Mouse (Mus musculus) bone marrow macrophage, adult 2 months (primary cell): ENCODE measurements around the gene Retreg1. TPM values are rescaled to one million over a fixed set of nuclear protein-coding genes. Genes with fewer than 3 reads are reported as not detected.
A peak's percentile ranks its signal among the peaks of the same experiment; 100 is the strongest.

Source experiments
- H3K27ac ChIP-seq: 2 replicates; pipeline ENCODE4 v1.5.1; 2012; ENCODE audit warnings: low read depth, low read length; ENCODE audit not compliant: insufficient read depth
- H3K4me1 ChIP-seq: 2 replicates; pipeline ENCODE4 v1.6.1; 2012; ENCODE audit warnings: low read length; ENCODE audit not compliant: control insufficient read depth, insufficient read depth
- H3K4me3 ChIP-seq: 2 replicates; pipeline ENCODE4 v1.5.1; 2012; ENCODE audit warnings: mild to moderate bottlenecking, low read length, moderate library complexity; ENCODE audit not compliant: insufficient read depth
- CTCF ChIP-seq: IDR thresholded peaks from 2 replicates; pipeline ENCODE4 v1.5.1; 2012; ENCODE audit warnings: low read depth, mild to moderate bottlenecking, low read length, moderate library complexity
- POLR2A ChIP-seq: IDR thresholded peaks from 2 replicates; pipeline ENCODE4 v1.6.1; 2012; ENCODE audit warnings: mild to moderate bottlenecking, low read depth, low read length, borderline replicate concordance
- polyA plus RNA-seq: library from polyadenylated mRNA; stranded (reverse); fragments of >200 nt; gene quantifications from 2 replicates; pipeline ENCODE4 v1.2.4, GENCODE M21; 2012; ENCODE audit not compliant: missing spikeins, insufficient read depth, insufficient read length

Gene Retreg1
- polyA plus RNA-seq, 1 experiment = 48.4 TPM

DNA sequence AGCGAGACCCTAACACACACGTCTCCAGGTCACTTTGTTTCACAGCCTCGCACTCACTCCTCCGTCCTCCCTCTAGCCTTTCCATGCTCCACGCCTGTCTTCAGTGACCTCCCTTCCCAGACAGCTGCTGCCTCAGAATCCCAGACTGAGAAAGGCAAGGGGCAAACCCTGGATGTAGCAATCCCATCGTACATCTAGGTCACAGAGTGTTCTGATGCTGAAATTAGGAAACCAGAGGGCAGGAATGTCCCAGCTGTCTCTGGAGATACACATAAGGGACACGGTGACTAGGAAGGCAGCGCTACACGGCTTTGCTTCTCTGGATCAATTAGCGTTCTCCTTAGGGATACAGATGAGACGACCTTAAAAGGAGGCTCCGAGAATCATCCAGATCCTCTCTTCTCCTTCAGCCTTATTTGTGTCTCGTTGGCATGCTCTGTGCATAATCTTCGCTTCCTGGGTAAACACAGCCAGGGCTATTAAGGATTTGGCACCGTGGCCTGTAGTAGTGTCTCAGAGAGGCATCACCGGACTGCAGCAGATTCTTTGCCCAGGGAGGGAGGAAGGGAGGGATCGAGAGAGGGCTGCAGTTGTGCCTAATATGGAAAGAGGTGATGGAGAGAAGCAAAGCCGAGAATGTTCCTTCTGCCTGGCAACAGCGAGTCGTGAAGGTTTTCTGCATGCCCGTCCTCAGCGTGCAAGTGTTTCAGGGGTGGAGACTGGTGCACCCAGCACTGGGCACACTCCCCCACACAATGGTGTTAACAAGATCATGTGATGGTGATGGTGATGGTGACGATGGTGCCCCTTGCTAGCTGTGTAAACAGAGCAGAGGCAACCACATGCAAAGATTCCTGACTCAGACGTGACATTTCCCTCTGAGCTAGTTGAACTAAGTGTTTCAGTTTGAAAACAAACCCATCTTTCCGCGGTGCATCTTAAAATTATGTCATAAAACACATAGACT, 105.6 kb downstream of the Retreg1 start:
- peaks cover 3% of the 10 kb centered on the region; the same call in 1 of the 2 replicates for H3K4me1 ChIP-seq
- no peak overlapping the region for H3K4me3 ChIP-seq
- TF ChIP-seq CTCF (no peak), POLR2A (no peak)
- no peak overlapping the region for H3K27ac ChIP-seq

DNA sequence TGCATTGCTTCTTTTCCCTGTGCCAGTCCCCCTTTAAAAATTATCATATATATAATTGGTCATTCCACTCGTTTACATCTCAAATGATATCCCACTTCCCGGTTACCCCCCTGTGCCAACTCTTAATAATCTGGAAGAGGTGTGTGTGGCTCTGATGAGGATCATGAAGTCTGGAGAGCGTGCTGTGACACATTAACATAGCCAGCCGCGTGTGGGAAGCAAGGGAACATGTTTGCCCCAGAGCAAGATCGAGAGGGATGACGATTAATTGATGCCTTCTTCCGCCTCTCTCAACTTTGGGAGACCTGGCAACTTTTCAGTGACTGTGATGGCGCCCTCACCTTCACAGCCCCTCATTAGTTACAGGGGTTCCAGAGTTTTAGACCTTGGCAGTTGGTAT, 106.7 kb downstream of the Retreg1 start:
- no peak for TF ChIP-seq POLR2A
- Histone ChIP-seq H3K27ac (no peak overlapping the region), H3K4me3 (no peak overlapping the region), H3K4me1 (peaks cover 3% of the 10 kb centered on the region; the same call in 1 of the 2 replicates)

DNA sequence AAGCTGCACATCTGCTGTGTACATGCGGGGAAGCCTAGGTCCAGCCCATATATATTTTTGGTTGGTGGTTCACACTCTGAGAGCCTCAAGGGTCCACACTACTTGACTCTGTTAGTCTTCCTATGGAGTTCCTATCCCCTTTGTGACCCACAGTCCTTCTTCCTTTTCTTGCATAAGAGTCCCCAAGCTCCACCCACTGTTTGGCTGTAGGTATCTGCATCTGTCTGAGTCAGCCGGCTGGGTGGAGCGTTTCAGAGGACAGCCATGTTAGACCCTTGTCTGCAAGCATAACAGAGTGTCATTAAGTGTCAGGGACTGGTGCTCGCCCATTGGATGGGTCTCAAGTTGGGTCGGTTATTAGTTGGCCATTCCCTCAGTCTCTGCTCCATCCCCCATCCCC, 107.6 kb downstream of the Retreg1 start:
- no peak overlapping the region for H3K27ac ChIP-seq
- TF ChIP-seq CTCF (no peak), POLR2A (no peak)
- H3K4me1 ChIP-seq = peaks cover 3% of the 10 kb centered on the region
- no peak overlapping the region for H3K4me3 ChIP-seq

DNA sequence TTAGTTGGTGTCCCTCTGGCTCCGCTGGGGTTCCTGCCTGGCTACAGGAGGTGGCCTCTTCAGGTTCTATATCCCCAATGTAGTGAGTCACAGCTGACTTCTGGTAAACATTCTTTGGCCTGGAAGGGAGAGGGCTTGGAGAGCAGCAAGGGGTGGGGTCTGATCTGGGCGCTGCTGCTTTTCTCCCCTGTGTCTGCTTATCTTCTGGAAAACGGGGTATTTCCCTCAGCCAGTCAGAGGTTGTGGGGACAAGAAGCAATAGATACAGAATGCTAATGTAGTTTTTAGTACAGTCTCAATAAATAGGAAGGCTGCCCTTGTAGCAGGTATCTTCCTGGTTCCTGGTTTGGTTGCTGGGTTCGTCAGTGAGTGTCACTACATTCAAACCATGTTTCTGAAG, 108.1 kb downstream of the Retreg1 start:
- Histone ChIP-seq H3K4me1 (peaks cover 7% of the 10 kb centered on the region), H3K4me3 (no peak overlapping the region), H3K27ac (no peak overlapping the region)
- TF ChIP-seq CTCF = no peak
- TF ChIP-seq POLR2A = no peak

DNA sequence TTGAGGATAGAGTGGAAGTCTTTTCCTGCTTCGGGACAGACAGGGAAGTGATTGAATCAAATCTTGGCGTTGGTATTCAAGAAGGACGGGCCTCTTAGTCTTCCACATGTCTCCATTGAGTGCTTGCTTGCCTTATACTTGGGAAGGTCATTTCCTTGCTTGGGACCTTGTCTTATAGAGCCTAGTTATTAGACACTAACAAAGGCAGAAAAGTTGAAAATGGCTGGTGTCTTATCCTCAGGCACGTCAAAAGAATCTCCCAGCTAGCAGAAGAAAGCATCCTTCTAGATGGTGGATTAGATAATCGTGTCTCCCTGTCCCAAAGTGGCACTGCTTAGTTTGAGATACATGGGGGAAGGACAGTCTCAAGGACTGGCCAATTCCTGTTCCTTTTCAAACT, 113.0 kb downstream of the Retreg1 start:
- H3K4me1 ChIP-seq = peaks cover 24% of the 10 kb centered on the region
- no peak overlapping the region for H3K4me3 ChIP-seq
- no peak overlapping the region for H3K27ac ChIP-seq
- TF ChIP-seq CTCF (no peak), POLR2A (no peak)

DNA sequence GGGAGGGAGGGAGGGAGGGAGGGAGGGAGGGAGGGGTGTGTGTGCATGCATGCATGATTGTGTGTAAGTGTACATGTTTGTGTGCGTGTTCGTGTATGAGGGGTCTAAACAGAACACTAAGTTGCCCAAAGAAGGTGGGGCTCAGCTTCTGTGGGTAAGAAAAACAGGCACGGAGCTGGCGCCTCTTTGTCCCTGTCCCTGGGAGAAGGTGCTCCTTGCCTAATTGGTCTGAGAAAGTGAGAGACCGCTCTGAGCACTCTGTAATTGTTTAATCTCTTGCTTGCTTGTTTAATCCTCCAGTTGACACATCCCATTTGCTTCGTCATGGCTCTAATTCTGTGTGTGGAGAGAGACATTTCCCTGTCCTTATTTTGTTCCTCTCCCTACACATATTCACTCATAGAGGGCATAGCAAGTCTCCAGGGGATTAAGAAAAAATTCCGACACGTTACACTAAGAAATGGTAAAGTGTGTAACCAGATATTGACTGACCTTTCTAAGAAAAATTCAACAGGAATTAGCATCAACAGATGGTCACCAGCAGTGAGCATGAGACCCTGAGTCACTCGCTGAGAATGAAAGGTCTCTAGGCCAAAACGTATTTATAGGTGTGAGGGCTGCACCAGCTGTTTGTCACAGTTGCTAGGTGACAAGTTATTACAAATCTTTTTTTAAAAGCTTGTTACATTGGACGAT, 113.6 kb downstream of the Retreg1 start:
- TF ChIP-seq POLR2A (no peak), CTCF (no peak)
- Histone ChIP-seq H3K4me1 (peaks cover 28% of the 10 kb centered on the region), H3K27ac (no peak overlapping the region), H3K4me3 (no peak overlapping the region)

DNA sequence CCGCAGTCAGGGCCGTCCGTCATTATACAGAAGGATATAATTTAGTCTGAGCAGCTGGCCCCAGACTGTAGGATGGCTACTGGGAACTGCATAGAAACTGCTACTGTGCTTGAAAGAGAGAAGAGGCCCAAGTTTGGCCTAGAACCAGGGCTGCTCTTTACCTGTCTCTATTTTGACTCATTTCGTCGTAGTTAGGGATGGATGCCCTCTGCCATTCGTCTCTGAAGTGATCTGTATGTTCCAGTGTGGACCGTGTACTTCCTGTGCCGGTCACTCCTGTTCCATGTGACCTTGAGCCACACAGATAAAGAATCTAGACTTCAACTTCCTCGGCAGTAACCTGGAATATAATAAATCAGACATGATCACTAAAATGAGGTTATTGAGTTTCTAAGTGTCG, 114.7 kb downstream of the Retreg1 start:
- Histone ChIP-seq H3K4me3 (no peak overlapping the region), H3K4me1 (peaks cover 31% of the 10 kb centered on the region), H3K27ac (no peak overlapping the region)
- no peak for TF ChIP-seq CTCF
- TF ChIP-seq POLR2A = no peak

DNA sequence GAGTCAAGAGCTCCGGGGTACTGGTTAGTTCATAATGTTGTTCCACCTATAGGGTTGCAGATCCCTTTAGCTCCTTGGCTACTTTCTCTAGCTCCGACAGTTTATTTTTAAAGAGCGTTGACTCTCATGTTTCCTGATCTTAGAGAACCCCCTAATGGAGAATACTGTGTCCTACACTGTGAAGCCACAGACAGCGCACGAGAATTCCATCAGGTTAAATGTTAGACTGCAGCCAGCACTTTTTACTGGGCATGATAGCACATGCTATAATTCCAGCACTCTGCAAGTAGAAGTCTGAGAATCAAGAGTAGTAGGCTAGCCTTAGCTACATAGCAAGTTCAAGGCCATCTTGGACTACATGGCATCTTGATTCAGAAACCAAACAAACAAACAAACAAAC, 116.4 kb downstream of the Retreg1 start:
- Histone ChIP-seq H3K4me1 (peaks cover 31% of the 10 kb centered on the region), H3K27ac (no peak overlapping the region), H3K4me3 (no peak overlapping the region)
- TF ChIP-seq CTCF (no peak), POLR2A (no peak)

DNA sequence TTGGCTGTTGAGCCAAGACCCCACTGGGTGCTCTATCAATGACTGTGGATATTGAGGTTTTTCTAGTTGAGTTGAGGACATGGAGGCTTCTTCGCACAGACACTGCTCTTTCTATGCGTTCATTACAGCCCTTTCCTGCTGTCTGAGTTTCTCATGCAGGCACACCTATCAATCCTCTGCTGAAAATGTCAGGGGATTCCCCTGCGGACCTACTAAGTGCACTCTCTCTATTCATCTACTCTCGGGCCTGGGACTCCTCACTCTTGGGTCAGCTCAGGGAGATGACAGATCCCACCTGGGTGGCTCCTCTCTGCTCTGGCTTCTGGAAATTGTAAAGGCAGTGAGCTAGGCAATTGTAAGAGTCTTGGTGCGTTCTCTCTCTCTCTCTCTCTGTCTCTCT, 117.3 kb downstream of the Retreg1 start:
- H3K4me1 ChIP-seq = peaks cover 31% of the 10 kb centered on the region
- no peak overlapping the region for H3K27ac ChIP-seq
- no peak overlapping the region for H3K4me3 ChIP-seq
- TF ChIP-seq POLR2A (no peak), CTCF (no peak)

DNA sequence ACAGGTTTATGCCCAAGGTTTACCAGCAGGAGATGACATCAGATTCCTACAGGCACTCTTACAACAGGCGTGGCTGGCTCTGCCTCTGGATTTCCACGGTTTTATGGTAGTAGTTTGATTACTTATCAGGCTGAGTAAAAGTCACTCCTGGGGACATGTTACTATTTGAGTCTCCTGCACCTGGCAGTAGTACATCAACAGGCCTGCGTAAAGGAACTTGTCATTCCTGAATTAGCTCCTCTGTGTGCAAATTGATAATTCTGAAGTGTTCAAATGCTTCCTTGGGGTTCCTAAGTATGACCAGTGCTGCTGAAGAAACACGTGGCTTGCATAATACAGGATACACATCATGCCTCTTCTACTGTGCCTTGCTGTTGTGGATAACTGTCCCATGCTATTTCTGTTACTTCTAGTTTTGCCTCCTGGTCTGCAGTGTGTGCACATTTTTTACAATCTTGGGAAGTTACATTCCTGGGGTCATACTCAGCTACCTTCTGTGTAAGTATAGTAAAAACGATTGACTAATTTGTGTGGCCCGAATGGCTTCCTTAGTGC, 123.3 kb downstream of the Retreg1 start:
- H3K27ac ChIP-seq = peak overlapping the region; percentile 50
- no peak overlapping the region for H3K4me3 ChIP-seq
- TF ChIP-seq POLR2A = no peak
- TF ChIP-seq CTCF = no peak
- H3K4me1 ChIP-seq = peaks cover 13% of the 10 kb centered on the region
